Mouse (Mus musculus) induced T-regulatory cell, adult 2 months (primary cell): ENCODE measurements around the gene Frrs1.

Source experiments
- DNase-seq: peaks from one replicate; pipeline ENCODE4 v3.0.0-alpha.2; 2012; ENCODE audit warnings: low read depth

Gene Frrs1

GRCm38 (mm10) chr3:116848099-116848498, 11.2 kb upstream of the Frrs1 start:
- DNase-seq, result no peak

GRCm38 (mm10) chr3:116848936-116849335, 10.3 kb upstream of the Frrs1 start:
- no peak for DNase-seq

GRCm38 (mm10) chr3:116850376-116850775, 8.9 kb upstream of the Frrs1 start:
- no peak for DNase-seq

GRCm38 (mm10) chr3:116852421-116852820, 6.8 kb upstream of the Frrs1 start:
- no peak for DNase-seq

- no peak for DNase-seq
Observed at GRCm38 (mm10) chr3:116857611-116858010, 1.7 kb upstream of the Frrs1 start.

GRCm38 (mm10) chr3:116859752-116860151, 488 bp downstream of the Frrs1 start:
- no peak for DNase-seq

GRCm38 (mm10) chr3:116860333-116861222, 1.3 kb downstream of the Frrs1 start:
- peak; percentile 10 for DNase-seq

- no peak for DNase-seq
Observed at GRCm38 (mm10) chr3:116861223-116861539, 1.9 kb downstream of the Frrs1 start.

- peak; percentile 81 for DNase-seq
Observed at GRCm38 (mm10) chr3:116861540-116862067, 2.3 kb downstream of the Frrs1 start.

GRCm38 (mm10) chr3:116862621-116863020, 3.4 kb downstream of the Frrs1 start:
- peak; percentile 6 for DNase-seq

- DNase-seq, result no peak
Observed at GRCm38 (mm10) chr3:116864421-116864820, 5.2 kb downstream of the Frrs1 start.

GRCm38 (mm10) chr3:116865199-116865636, 6.0 kb downstream of the Frrs1 start:
- DNase-seq, result no peak

- no peak for DNase-seq
Observed at GRCm38 (mm10) chr3:116870372-116870771, 11.1 kb downstream of the Frrs1 start.

- DNase-seq, result no peak
Observed at GRCm38 (mm10) chr3:116882221-116882960, 23.1 kb downstream of the Frrs1 start.

- no peak for DNase-seq
Observed at GRCm38 (mm10) chr3:116884941-116885340, 25.7 kb downstream of the Frrs1 start.

- no peak for DNase-seq
Observed at GRCm38 (mm10) chr3:116889358-116889757, 30.1 kb downstream of the Frrs1 start.

- DNase-seq, result no peak
Observed at GRCm38 (mm10) chr3:116890576-116890975, 31.3 kb downstream of the Frrs1 start.

GRCm38 (mm10) chr3:116891436-116892205, 32.4 kb downstream of the Frrs1 start:
- no peak for DNase-seq

GRCm38 (mm10) chr3:116892206-116892563, 32.9 kb downstream of the Frrs1 start:
- no peak for DNase-seq

- DNase-seq, result peak; percentile 40
Observed at GRCm38 (mm10) chr3:116892872-116893271, 33.6 kb downstream of the Frrs1 start.

GRCm38 (mm10) chr3:116904158-116904557, 44.9 kb downstream of the Frrs1 start:
- peak; percentile 34 for DNase-seq

GRCm38 (mm10) chr3:116905898-116906297, 46.6 kb downstream of the Frrs1 start:
- DNase-seq, result no peak
